Mouse (Mus musculus) bone marrow macrophage, adult 2 months (primary cell): ENCODE results near the gene Gm5148.

Experiments
- CTCF ChIP-seq: IDR thresholded peaks from 2 replicates; pipeline ENCODE4 v1.5.1; 2012; ENCODE audit warnings: low read depth, mild to moderate bottlenecking, low read length, moderate library complexity
- POLR2A ChIP-seq: IDR thresholded peaks from 2 replicates; pipeline ENCODE4 v1.6.1; 2012; ENCODE audit warnings: mild to moderate bottlenecking, low read depth, low read length, borderline replicate concordance

GRCm38 (mm10) chr3:37726501-37727140 lies 2.3 kb upstream of the Gm5148 start:
- no peak for TF ChIP-seq CTCF
- TF ChIP-seq POLR2A = no peak
